Mouse (Mus musculus) cortical plate, adult 2 months (tissue): ENCODE measurements around the gene Hepacam2. TPM values are rescaled to one million over a fixed set of nuclear protein-coding genes. Genes with fewer than 3 reads are reported as not detected.
"Not testable (repeated sequence)": the region's sequence is repeated elsewhere in the genome, so short reads cannot be mapped to it uniquely, and the experiment has no call there.

Source experiments
- H3K27ac ChIP-seq: fragments of 200-500 bp; 2 replicates; pipeline ENCODE4 v1.5.1; 2012; ENCODE audit warnings: low read length, control low read depth, inconsistent platforms; ENCODE audit not compliant: insufficient read depth
- H3K4me1 ChIP-seq: fragments of 200-500 bp; 2 replicates; pipeline ENCODE4 v1.6.1; 2011; ENCODE audit warnings: low read length; ENCODE audit not compliant: control insufficient read depth, insufficient read depth
- H3K4me3 ChIP-seq: fragments of 200-500 bp; 2 replicates; pipeline ENCODE4 v1.5.1; 2011; ENCODE audit warnings: mild to moderate bottlenecking, low read length, control low read depth; ENCODE audit not compliant: insufficient read depth
- CTCF ChIP-seq: fragments of 200-500 bp; IDR thresholded peaks from 2 replicates; pipeline ENCODE4 v1.5.1; 2011; ENCODE audit warnings: mild to moderate bottlenecking, control low read depth, low read length; ENCODE audit not compliant: insufficient read depth; ENCODE audit errors: extremely low read depth
- POLR2A ChIP-seq: fragments of 200-500 bp; IDR thresholded peaks from 2 replicates; pipeline ENCODE4 v1.6.1; 2011; ENCODE audit warnings: mild to moderate bottlenecking, low read length, control low read depth; ENCODE audit not compliant: insufficient read depth; ENCODE audit errors: extremely low read depth
- polyA plus RNA-seq: library from polyadenylated mRNA; depleted of rRNA; stranded (reverse); fragments of >200 nt; gene quantifications from 2 replicates; pipeline ENCODE4 v1.2.3, GENCODE M21; 2012; rRNA removed

Gene Hepacam2
- polyA plus RNA-seq, 1 experiment: 0.38 TPM

DNA sequence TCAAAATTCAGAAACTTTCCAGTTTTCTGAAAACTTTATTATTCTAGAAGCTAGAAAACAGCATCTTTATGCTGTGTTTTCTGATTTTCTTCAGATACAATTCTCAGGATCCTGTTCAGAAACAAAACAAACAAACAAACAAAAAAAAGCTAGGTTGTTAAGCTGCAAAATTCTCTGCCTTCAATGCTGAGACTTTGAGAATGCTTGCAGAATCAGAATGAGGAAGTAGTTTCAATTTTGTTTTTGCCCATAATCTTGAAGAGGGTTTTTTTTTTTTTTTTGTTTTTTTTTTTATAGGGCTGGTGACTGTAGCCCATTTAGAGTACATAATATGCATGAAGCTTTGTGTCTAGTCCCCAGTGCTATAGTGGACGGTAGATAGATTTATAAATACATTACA lies 71.1 kb downstream of the Hepacam2 start:
- Histone ChIP-seq H3K4me3 (no peak overlapping the region), H3K27ac (no peak overlapping the region), H3K4me1 (no peaks in the 10 kb centered on the region)
- TF ChIP-seq POLR2A (no peak), CTCF (no peak)

- not testable (repeated sequence) for H3K4me3 ChIP-seq, H3K27ac ChIP-seq
Observed at GRCm38 (mm10) chr6:3425333-3425732, 72.8 kb downstream of the Hepacam2 start.

DNA sequence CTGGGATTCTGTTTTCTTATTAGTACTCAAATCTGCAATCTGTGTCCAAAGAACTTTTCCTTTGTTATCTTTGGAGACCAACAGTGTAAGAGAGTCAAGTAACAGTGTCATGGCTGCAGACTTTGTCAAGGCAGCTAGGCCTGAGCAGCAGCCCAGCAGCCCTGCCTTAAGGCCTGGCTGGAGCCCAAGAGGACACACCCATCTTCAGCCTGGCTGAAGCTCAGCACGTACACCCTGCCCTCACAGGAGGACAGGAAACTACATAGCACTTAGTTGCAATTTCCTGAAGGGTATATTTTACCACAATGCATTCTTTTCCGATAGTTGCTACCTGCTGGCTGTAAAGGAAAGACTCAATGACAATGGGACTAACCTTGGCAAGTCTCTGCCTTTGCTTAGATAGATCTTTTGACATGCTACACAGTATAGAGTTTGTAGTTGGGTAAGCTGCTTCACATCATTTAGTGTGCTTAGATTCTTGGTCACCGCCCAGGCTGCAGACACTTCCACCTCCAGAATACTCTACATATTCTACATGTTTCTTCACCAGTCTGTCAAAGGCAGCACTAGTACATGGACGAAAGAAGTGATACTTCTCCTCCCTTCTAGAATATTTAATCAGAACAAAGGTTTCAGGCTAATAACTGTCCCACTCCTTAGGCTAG lies 73.4 kb downstream of the Hepacam2 start:
- H3K27ac ChIP-seq, H3K4me1 ChIP-seq, H3K4me3 ChIP-seq: not testable (repeated sequence)

More at GRCm38 (mm10) chr6:3425333-3425732, 72.8 kb downstream of the Hepacam2 start:
- not testable (repeated sequence) for H3K4me1 ChIP-seq

Other genes with a start within 250 kb of the Hepacam2 start
- 2.2 and 2.3 TPM in 2 replicates for gene Samd9l, start 98.7 kb downstream of the Hepacam2 start, polyA plus RNA-seq
- gene Vps50, start 84 bp upstream of the Hepacam2 start, polyA plus RNA-seq: 33.9 and 37.5 TPM in 2 replicates